Mouse (Mus musculus) thymus, postnatal 36 days (tissue): Measurements from ENCODE around the gene Tbx20.

Experiments used
- DNase-seq, 2 experiments: peaks; one replicate each; pipeline ENCODE4 v3.0.0; 2022; ENCODE audit warnings: mixed read lengths in 2 of 2

Gene Tbx20

GRCm38 (mm10) chr9:24767056-24767455 is 7.0 kb downstream of the Tbx20 start:
- no peak for DNase-seq

GRCm38 (mm10) chr9:24765572-24765971 is 8.5 kb downstream of the Tbx20 start:
- no peak for DNase-seq

GRCm38 (mm10) chr9:24760461-24760860 is 13.6 kb downstream of the Tbx20 start:
- no peak for DNase-seq

- no peak for DNase-seq
These were observed 29.1 kb downstream of the Tbx20 start for GRCm38 (mm10) chr9:24744958-24745357.

GRCm38 (mm10) chr9:24701246-24701645 is 72.9 kb downstream of the Tbx20 start:
- DNase-seq = no peak

- no peak for DNase-seq
These were observed 77.7 kb downstream of the Tbx20 start for GRCm38 (mm10) chr9:24696405-24696778.

GRCm38 (mm10) chr9:24695700-24696404 is 78.3 kb downstream of the Tbx20 start, which contains the start of gene Dpy19l2:
Gene Dpy19l2 (minus strand): TSS chr9:24696293.
- no peak for DNase-seq
